Mouse (Mus musculus): ENCODE results near the gene Lime1. TPM values are rescaled to one million over a fixed set of nuclear protein-coding genes. Genes with fewer than 3 reads are reported as not detected.

Gene Lime1
- total and polyA plus RNA-seq, 2 experiments from 2014 or later = 26.5 to 42.8 TPM

GRCm38 (mm10) chr2:181420903-181421638, 41.2 kb downstream of the Lime1 start:
- WGBS = 80% methylated on average over 4 of the region's 4 CpGs
- H3K27me3 ChIP-seq (ENCODE audit: insufficient read depth, low read length) = no peaks in the 10 kb centered on the region
- no peaks in the 10 kb centered on the region for H3K9me3 ChIP-seq (ENCODE audit: low read length)
- H3K36me3 ChIP-seq (ENCODE audit: insufficient read depth) = peaks cover 19% of the 10 kb centered on the region
- no peak for DNase-seq
- H3K4me3 ChIP-seq (ENCODE audit: low read depth, low read length) = no peak overlapping the region
- no peak overlapping the region for H3K4me2 ChIP-seq (ENCODE audit: low read depth)
- no peak overlapping the region for H3K9ac ChIP-seq
- no peak for TF ChIP-seq CTCF (IDR thresholded peaks at IDR 0.05; ENCODE audit: low read depth)
- peaks cover 3% of the 10 kb centered on the region; the same call in 1 of the 2 replicates for H3K4me1 ChIP-seq (ENCODE audit: insufficient read depth)
- H3K27ac ChIP-seq (ENCODE audit: low read depth, low read length) = no peak overlapping the region
- ATAC-seq = no peak

- Histone ChIP-seq H3K27me3 (ENCODE audit: insufficient read depth, low read length) (no peaks in the 10 kb centered on the region), H3K9ac (no peak overlapping the region), H3K4me2 (ENCODE audit: low read depth) (no peak overlapping the region), H3K27ac (ENCODE audit: low read depth, low read length) (no peak overlapping the region), H3K4me3 (ENCODE audit: low read depth, low read length) (no peak overlapping the region), H3K9me3 (ENCODE audit: low read length) (no peaks in the 10 kb centered on the region), H3K36me3 (ENCODE audit: insufficient read depth) (peaks cover 19% of the 10 kb centered on the region), H3K4me1 (ENCODE audit: insufficient read depth) (peaks cover 3% of the 10 kb centered on the region; the same call in 1 of the 2 replicates)
- no peak for TF ChIP-seq CTCF (IDR thresholded peaks at IDR 0.05; ENCODE audit: low read depth)
- DNase-seq (no peak), ATAC-seq (no peak)
- 93% methylated on average over 9 of the region's 9 CpGs for WGBS
Measured at GRCm38 (mm10) chr2:181423834-181424233, 44.0 kb downstream of the Lime1 start.

Other genes with a start within 250 kb of the Lime1 start
- gene Kcnq2, start 244.8 kb upstream of the Lime1 start, total RNA-seq (2014; rRNA removed) = 113 and 134 TPM in 2 replicates
- 24.7 and 31.7 TPM in 2 replicates for gene Kcnq2, start 244.8 kb upstream of the Lime1 start, polyA plus RNA-seq (2015; fragmentation: Nextera tagmentation; extraction: Ambion mirVana)
- 215 and 218 TPM in 2 replicates for gene Eef1a2, start 223.1 kb upstream of the Lime1 start, total RNA-seq (2014; rRNA removed)
- gene Eef1a2, start 223.1 kb upstream of the Lime1 start, polyA plus RNA-seq (2015; fragmentation: Nextera tagmentation; extraction: Ambion mirVana) = 12.8 and 17.5 TPM in 2 replicates
- 239 and 264 TPM in 2 replicates for gene Ppdpf, start 192.8 kb upstream of the Lime1 start, total RNA-seq (2014; rRNA removed)
- 402 and 447 TPM in 2 replicates for gene Ppdpf, start 192.8 kb upstream of the Lime1 start, polyA plus RNA-seq (2015; fragmentation: Nextera tagmentation; extraction: Ambion mirVana)
- not detected in 2 replicates for gene Ptk6, start 177.3 kb upstream of the Lime1 start, total RNA-seq (2014; rRNA removed)
- gene Ptk6, start 177.3 kb upstream of the Lime1 start, polyA plus RNA-seq (2015; fragmentation: Nextera tagmentation; extraction: Ambion mirVana) = not detected in 2 replicates
- gene Srms, start 166.9 kb upstream of the Lime1 start, total RNA-seq (2014; rRNA removed) = 0.15 and 0.43 TPM in 2 replicates
- gene Srms, start 166.9 kb upstream of the Lime1 start, polyA plus RNA-seq (2015; fragmentation: Nextera tagmentation; extraction: Ambion mirVana) = 0.10 TPM in 1 of 2 replicates, not detected in the other
- not detected in 2 replicates for gene Fndc11, start 160.1 kb upstream of the Lime1 start, total RNA-seq (2014; rRNA removed)
- gene Fndc11, start 160.1 kb upstream of the Lime1 start, polyA plus RNA-seq (2015; fragmentation: Nextera tagmentation; extraction: Ambion mirVana) = 0.18 and 0.24 TPM in 2 replicates
- 1.7 and 1.8 TPM in 2 replicates for gene Helz2, start 138.1 kb upstream of the Lime1 start, total RNA-seq (2014; rRNA removed)
- 0.10 and 0.24 TPM in 2 replicates for gene Helz2, start 138.1 kb upstream of the Lime1 start, polyA plus RNA-seq (2015; fragmentation: Nextera tagmentation; extraction: Ambion mirVana)
- gene Gmeb2, start 92.0 kb upstream of the Lime1 start, total RNA-seq (2014; rRNA removed) = 21.7 and 24.8 TPM in 2 replicates
- gene Gmeb2, start 92.0 kb upstream of the Lime1 start, polyA plus RNA-seq (2015; fragmentation: Nextera tagmentation; extraction: Ambion mirVana) = 7.4 and 9.6 TPM in 2 replicates
- 1,247 and 1,493 TPM in 2 replicates for gene Stmn3, start 65.6 kb upstream of the Lime1 start, total RNA-seq (2014; rRNA removed)
- 1,714 and 1,956 TPM in 2 replicates for gene Stmn3, start 65.6 kb upstream of the Lime1 start, polyA plus RNA-seq (2015; fragmentation: Nextera tagmentation; extraction: Ambion mirVana)
- 42.8 and 64.4 TPM in 2 replicates for gene Rtel1, start 60.3 kb upstream of the Lime1 start, total RNA-seq (2014; rRNA removed)
- 13.8 and 20.6 TPM in 2 replicates for gene Rtel1, start 60.3 kb upstream of the Lime1 start, polyA plus RNA-seq (2015; fragmentation: Nextera tagmentation; extraction: Ambion mirVana)
- gene Zgpat, start 15.2 kb upstream of the Lime1 start, total RNA-seq (2014; rRNA removed) = 93.3 and 99.0 TPM in 2 replicates
- gene Zgpat, start 15.2 kb upstream of the Lime1 start, polyA plus RNA-seq (2015; fragmentation: Nextera tagmentation; extraction: Ambion mirVana) = 32.2 and 39.6 TPM in 2 replicates
- 24.0 and 27.9 TPM in 2 replicates for gene Arfrp1, start 14.7 kb upstream of the Lime1 start, total RNA-seq (2014; rRNA removed)
- 60.9 and 73.0 TPM in 2 replicates for gene Arfrp1, start 14.7 kb upstream of the Lime1 start, polyA plus RNA-seq (2015; fragmentation: Nextera tagmentation; extraction: Ambion mirVana)
- 11.7 and 17.7 TPM in 2 replicates for gene Zbtb46, start 79.3 kb downstream of the Lime1 start, total RNA-seq (2014; rRNA removed)
- gene Zbtb46, start 79.3 kb downstream of the Lime1 start, polyA plus RNA-seq (2015; fragmentation: Nextera tagmentation; extraction: Ambion mirVana) = 8.2 and 11.0 TPM in 2 replicates
- gene Abhd16b, start 113.1 kb downstream of the Lime1 start, total RNA-seq (2014; rRNA removed) = not detected in 2 replicates
- not detected in 2 replicates for gene Abhd16b, start 113.1 kb downstream of the Lime1 start, polyA plus RNA-seq (2015; fragmentation: Nextera tagmentation; extraction: Ambion mirVana)
- gene Tpd52l2, start 117.1 kb downstream of the Lime1 start, total RNA-seq (2014; rRNA removed) = 91.7 and 120 TPM in 2 replicates
- gene Tpd52l2, start 117.1 kb downstream of the Lime1 start, polyA plus RNA-seq (2015; fragmentation: Nextera tagmentation; extraction: Ambion mirVana) = 114 and 128 TPM in 2 replicates
- gene Dnajc5, start 140.4 kb downstream of the Lime1 start, total RNA-seq (2014; rRNA removed) = 252 and 369 TPM in 2 replicates
- gene Dnajc5, start 140.4 kb downstream of the Lime1 start, polyA plus RNA-seq (2015; fragmentation: Nextera tagmentation; extraction: Ambion mirVana) = 207 and 270 TPM in 2 replicates
- 55.8 and 59.1 TPM in 2 replicates for gene Uckl1, start 204.8 kb downstream of the Lime1 start, total RNA-seq (2014; rRNA removed)
- 42.7 and 43.0 TPM in 2 replicates for gene Uckl1, start 204.8 kb downstream of the Lime1 start, polyA plus RNA-seq (2015; fragmentation: Nextera tagmentation; extraction: Ambion mirVana)
- gene Prpf6, start 211.8 kb downstream of the Lime1 start, total RNA-seq (2014; rRNA removed) = 45.8 and 49.6 TPM in 2 replicates
- 43.7 and 46.5 TPM in 2 replicates for gene Prpf6, start 211.8 kb downstream of the Lime1 start, polyA plus RNA-seq (2015; fragmentation: Nextera tagmentation; extraction: Ambion mirVana)
- gene Zfp512b, start 212.7 kb downstream of the Lime1 start, total RNA-seq (2014; rRNA removed) = 74.6 and 75.6 TPM in 2 replicates
- 44.7 and 62.3 TPM in 2 replicates for gene Zfp512b, start 212.7 kb downstream of the Lime1 start, polyA plus RNA-seq (2015; fragmentation: Nextera tagmentation; extraction: Ambion mirVana)
- gene Samd10, start 219.1 kb downstream of the Lime1 start, total RNA-seq (2014; rRNA removed) = 64.9 and 85.6 TPM in 2 replicates
- gene Samd10, start 219.1 kb downstream of the Lime1 start, polyA plus RNA-seq (2015; fragmentation: Nextera tagmentation; extraction: Ambion mirVana) = 82.6 and 108 TPM in 2 replicates

Measured in forebrain, postnatal 0 days (tissue).